Mouse (Mus musculus) kidney, postnatal 25 days (tissue): Measurements from ENCODE around the gene Nelfe.
A peak's percentile ranks its signal among the peaks of the same experiment; 100 is the strongest.
"Not testable (repeated sequence)": the region's sequence is repeated elsewhere in the genome, so short reads cannot be mapped to it uniquely, and the experiment has no call there.

Source experiments
- DNase-seq, 2 experiments: peaks; one replicate each; pipeline ENCODE4 v3.0.0; 2021; ENCODE audit warnings: mixed read lengths in 2 of 2

Nelfe gene

DNA sequence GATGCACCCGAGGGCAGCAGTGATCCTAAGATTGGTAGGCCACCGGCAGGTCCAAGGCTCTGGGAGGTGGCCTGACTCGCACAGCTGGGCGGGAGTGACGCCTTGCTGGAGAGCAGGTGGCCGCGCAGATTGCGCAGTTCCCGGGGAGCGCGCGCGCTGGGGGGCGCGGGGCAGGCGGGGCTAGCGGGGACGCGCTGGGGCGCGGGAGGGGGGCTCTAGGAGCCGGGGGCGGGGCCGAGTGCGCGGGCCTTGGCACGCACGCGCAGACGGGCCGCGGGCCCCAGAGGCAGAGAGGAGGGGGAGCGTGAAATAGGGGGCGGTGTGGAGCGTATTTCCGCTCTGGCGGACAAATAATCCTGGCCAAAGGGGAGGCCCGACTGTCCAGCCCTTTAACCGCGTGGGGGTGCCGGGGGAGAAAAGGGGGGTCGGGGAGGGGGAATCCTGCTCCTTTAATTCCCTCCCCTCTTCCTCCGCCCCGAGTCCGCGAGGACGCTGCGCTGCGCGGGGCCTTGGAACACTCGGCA is 43.9 kb downstream of the Nelfe start:
- peak; percentile 95 to 97 for DNase-seq

DNA sequence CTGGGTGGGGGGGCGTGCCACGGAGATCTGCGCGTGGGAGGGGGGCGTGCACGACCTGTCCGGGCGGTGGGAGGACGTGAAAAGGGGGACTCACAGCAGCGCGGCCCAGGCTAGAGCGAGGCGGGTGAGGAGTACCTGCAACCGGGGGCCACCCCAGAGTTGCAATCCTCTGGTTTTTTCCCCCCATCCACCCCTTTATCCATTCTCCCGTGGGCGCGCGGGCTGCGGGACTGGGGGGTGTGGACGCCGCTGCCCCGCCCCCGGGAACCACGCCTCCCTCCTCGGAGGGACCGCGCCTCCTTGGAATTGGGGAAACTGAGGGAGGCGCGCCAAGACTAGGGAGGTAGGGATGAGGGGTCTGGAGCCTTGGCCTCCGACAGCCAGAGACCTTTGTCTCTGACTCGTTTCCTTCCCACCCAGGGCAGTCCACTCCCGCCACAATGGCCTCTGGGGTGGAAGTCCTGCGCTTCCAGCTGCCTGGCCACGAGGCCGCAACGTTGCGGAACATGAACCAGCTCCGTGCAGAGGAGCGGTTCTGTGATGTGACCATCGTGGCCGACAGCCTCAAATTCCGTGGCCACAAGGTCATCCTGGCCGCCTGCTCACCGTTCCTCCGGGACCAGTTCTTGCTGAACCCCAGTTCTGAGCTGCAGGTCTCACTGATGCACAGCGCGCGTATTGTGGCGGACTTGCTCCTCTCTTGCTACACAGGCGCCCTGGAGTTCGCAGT is 44.8 kb downstream of the Nelfe start:
- peak; percentile 62 to 69 for DNase-seq

DNA sequence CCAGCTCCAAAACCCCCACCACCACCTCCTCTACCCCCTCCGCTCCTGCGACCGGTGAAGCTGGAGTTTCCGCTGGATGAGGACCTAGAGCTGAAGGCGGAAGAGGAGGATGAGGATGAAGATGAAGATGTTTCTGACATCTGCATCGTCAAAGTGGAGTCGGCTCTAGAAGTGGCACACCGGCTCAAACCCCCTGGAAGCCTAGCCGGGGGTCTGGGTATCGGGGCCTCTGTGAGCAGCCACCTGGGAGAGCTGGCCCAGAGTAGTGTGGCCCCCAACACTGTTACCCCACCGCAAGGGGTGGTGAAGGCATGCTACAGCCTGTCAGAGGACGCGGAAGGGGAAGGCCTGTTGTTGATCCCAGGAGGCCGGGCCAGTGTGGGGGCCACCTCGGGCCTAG is 45.5 kb downstream of the Nelfe start:
- peak in 1 of 2 experiments; percentile 42 for DNase-seq

DNA sequence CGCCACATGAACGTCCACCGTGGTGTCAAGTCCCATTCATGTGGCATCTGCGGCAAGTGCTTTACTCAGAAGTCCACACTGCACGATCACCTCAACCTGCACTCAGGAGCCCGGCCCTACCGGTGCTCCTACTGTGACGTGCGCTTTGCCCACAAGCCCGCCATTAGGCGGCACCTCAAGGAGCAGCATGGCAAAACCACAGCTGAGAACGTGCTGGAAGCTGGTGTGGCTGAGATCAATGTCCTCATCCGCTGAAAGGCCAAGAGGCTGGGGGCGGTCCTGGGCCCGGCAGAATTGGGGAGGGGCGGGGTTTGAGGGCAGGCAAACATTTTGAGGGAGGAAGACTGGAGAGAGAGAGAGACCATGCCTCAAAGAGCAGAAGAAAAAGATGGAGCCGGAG is 46.2 kb downstream of the Nelfe start:
- peak in 1 of 2 experiments; percentile 48 for DNase-seq

DNA sequence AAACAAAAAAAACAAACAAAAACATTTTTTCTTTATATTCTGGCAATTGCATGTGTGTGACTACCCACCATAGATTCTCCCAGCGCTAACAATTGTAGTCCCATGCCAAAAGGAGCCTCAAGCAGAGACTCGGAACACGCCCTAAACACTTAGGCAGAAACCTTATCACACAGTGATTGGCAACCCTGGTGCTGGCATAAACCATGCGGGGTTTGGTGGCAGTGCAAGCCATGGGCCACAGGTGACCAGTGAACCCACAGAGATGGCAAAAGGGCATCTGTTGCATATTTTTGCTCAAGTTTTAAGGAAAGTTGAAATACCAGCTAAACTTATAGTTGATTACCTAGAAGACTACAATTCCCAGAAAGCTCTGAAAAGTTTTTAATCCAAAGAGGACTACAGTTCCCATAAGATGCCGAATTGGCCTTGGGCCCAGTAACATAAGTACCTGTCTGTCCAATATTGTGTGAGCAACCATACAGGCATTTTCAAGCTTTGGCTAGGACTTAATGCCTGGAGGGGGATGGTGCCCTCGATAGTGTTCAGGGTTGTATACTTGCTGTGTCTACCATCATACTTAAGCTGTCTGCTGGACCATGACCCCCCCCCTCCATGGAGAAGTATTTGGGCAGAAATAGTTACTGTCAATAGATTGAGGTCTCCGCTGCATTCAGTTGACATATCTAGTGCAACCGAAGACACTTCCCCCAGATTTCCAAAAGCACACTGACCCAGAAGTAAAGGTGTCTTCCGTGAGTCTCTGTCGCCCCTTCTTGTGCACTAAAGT is 47.4 kb downstream of the Nelfe start:
- peak in 1 of 2 experiments; percentile 57 for DNase-seq

DNA sequence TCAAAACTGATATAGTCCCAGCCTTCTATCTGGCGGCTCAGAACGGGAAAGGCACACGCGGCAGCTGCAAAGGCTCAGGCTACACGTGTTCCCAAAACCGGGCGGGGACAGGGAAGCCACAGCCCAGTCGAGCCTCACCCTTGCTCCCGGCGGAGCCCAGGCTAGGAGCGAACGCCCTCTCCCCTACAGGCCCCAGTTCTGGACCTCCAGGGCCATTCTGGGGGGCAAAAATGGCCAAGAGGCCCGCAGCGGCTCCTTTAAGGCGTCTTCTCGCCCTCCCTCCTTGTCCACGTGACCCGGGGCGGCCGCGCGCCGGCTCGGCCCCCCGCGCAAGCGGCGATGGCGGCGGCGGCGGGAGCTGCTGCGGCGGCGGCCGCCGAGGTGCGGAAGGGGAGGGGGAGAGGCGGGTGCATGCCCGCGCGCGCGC is 48.0 kb downstream of the Nelfe start, which contains the start of the genes C2 and Ehmt2:
Gene C2, minus strand, starts transcription at position 106 of the 427 bp plus-strand sequence.
Gene Ehmt2, plus strand, starts transcription at position 310 of the 427 bp plus-strand sequence.
- peak; percentile 78 to 92 for DNase-seq

DNA sequence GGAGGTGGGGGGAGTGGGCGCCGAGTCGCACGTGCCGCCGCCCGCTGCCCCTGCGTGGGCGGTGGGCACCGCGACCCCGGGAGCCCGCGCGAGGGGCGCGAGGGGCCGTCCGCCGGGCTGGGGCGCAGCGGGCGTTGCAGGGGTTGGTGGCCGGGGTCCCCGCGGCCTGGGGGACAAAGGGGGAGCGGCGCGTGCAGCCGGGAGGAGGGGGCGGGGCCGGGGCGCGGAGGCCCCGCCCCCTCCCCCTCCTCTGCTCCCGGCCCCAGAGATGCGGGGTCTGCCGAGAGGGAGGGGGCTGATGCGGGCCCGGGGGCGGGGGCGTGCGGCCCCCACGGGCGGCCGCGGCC is 48.5 kb downstream of the Nelfe start:
- DNase-seq, result no peak

DNA sequence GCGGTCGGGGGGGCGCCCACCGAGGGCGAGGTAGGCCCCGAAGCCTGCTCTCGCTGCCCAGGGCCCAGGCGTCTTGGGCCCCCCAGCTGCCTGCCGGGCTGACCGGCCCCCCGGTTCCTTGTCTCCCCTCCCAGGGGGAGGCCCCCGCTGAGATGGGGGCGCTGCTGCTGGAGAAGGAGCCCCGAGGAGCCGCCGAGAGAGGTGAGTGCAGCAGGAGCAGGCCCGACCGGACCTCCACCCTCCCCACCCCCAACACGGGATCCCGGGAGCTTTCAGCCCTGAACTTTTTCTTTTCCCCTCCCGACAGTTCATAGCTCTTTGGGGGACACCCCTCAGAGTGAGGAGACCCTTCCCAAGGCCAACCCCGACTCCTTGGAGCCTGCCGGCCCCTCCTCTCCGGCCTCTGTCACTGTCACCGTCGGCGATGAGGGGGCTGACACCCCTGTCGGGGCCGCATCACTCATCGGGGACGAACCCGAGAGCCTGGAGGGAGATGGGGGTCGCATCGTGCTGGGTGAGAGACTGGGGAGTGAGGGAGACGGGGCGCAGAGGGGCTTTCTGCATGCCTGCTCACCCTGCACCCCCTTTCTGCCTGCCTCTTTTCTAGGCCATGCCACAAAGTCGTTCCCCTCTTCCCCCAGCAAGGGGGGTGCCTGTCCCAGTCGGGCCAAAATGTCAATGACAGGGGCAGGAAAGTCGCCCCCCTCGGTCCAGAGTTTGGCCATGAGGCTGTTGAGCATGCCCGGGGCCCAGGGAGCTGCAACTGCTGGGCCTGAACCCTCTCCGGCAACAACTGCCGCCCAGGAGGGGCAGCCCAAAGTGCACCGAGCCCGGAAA is 49.1 kb downstream of the Nelfe start:
- DNase-seq, result peak; percentile 52 to 74

DNA sequence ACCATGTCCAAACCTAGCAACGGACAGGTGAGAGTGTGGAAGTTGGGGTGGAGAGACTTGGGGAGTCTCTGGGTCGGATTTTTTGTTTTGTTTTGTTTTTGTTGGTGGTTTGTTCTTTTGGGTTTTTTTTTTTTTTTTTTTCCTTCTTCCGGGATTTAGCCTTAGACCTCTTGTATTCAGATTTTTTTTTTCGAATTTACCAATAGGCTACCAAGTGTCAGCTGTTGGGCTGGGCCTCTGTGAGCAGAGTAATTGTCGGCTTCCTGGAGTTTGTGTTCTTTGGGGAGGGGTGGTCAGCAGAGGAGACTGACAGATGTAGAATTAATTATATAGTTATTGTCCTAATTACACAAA is 49.7 kb downstream of the Nelfe start:
- DNase-seq, result peak; percentile 48 to 67

DNA sequence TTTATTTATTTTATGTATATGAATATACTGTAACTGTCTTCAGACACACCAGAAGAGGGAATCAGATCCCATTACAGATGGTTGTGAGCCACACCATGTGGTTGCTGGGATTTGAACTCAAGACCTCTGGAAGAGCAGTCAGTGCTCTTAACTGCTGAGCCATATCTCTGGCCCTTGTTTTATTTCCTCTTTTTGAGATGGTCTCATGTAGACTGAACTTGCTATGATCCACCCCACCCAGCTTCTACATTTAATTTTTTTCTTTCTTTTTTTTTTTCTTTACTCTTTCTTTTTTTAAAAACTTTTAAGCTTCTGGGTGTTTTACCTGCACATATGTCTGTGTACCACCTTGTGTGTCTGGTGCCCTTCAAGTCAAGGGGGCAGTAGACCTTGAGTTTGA is 50.6 kb downstream of the Nelfe start:
- not testable (repeated sequence) for DNase-seq

DNA sequence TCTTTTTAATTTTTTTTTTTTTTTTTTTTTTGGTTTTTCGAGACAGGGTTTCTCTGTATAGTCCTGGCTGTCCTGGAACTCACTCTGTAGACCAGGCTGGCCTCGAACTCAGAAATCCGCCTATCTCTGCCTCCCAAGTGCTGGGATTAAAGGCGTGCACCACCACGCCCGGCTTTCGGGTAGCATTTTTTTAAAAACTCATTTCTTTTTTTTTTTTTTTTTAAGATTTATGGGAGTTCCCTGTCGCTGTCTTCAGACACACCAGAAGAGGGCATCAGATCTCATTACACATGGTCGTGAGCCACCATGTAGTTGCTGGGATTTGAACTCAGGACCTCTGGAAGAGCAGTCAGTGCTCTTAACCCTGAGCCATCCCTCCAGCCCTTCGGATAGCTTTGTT is 51.8 kb downstream of the Nelfe start:
- not testable (repeated sequence) for DNase-seq

DNA sequence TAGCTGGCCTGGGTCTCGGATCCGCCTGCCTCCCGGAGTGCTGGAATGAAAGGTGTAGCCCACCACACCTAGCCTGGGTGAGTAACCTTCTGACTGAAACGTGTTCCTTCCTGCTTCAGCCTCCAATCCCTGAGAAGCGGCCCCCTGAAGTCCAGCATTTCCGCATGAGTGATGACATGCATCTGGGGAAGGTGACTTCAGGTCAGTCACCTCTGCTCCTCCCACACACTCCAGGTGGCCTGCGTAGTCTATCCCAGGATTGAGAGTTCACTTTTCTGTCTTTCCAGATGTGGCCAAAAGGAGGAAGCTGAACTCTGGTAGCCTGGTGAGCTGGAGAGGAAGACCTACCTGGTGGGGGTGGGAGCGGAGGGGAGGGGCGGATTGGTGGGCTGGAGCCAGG is 52.7 kb downstream of the Nelfe start:
- no peak for DNase-seq
